Mouse (Mus musculus): ENCODE results near the gene Apip. TPM values are rescaled to one million over a fixed set of nuclear protein-coding genes. Genes with fewer than 3 reads are reported as not detected.

Gene Apip
- polyA plus RNA-seq, 1 experiment: 5.9 TPM

- no peak for TF ChIP-seq GATA1 (IDR thresholded peaks at IDR 0.05; ENCODE audit: low read length)
These were observed 8.2 kb downstream of the Apip start for GRCm38 (mm10) chr2:103081706-103082105.

DNA sequence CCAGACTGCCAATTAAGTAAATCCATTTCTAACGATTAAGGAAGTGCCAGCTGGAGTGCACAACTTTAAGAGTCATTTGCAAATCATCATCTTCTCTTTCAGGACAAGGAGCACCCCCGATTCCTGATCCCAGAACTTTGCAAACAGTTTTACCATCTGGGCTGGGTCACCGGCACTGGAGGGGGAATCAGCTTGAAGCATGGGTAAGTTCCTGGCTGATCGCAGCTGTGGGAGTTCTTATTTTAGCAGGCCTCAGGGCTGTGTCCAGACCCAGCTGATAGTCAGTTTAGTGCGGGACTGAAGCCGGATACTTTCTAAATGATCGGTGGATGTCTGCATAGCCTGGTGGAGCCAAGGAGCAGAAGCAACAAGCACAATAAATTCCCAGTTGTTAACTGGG, 9.4 kb downstream of the Apip start:
- TF ChIP-seq GATA1 (IDR thresholded peaks at IDR 0.05; ENCODE audit: low read length): no peak

GRCm38 (mm10) chr2:103084451-103084850, 11.0 kb downstream of the Apip start:
- TF ChIP-seq GATA1 (IDR thresholded peaks at IDR 0.05; ENCODE audit: low read length): no peak

- TF ChIP-seq GATA1 (IDR thresholded peaks at IDR 0.05; ENCODE audit: low read length): no peak
These were observed 12.2 kb downstream of the Apip start for GRCm38 (mm10) chr2:103085633-103086032.

DNA sequence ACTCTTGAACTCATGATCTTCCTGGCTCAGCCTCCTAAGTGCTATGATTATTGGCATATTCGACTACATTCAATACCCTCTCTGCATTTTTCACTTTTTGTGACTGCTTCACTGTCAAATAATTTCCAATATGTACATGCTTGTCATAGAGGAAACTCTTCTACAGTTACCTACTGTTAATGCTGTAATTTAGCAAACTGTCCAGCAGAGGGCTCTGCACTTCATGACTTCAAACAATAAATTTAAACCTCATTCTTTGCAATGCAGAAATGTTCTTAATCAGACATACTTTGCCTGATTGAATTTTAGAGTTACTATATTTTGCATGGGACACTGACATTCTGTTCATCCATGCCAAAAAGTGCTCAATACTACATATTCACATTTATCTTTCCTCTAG, 13.0 kb downstream of the Apip start:
- no peak for TF ChIP-seq GATA1 (IDR thresholded peaks at IDR 0.05; ENCODE audit: low read length)

DNA sequence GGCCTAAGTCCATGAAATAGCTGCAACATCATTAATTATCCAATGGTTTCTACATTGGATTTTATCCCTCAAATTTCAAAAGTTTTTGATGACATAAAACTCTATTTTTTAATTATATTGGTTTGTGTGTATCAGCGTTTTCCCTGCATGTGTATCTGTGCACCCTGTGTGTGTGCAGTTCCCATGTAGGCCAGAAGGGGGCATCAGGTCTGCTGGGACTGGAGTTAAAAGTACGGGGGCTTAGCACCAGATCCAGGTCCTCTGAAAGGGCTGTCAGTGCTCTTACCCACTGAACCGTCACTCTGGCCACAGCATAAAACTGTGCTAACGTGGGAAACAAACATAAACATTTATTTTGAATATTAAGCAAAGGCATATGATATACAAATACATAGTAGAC, 14.6 kb downstream of the Apip start:
- no peak for TF ChIP-seq GATA1 (IDR thresholded peaks at IDR 0.05; ENCODE audit: low read length)

- no peak for TF ChIP-seq GATA1 (IDR thresholded peaks at IDR 0.05; ENCODE audit: low read length)
These were observed 16.0 kb downstream of the Apip start for GRCm38 (mm10) chr2:103089521-103089920.

GRCm38 (mm10) chr2:103102595-103102994, 29.1 kb downstream of the Apip start:
- TF ChIP-seq GATA1 (IDR thresholded peaks at IDR 0.05; ENCODE audit: low read length): no peak

GRCm38 (mm10) chr2:103106172-103106571, 32.7 kb downstream of the Apip start:
- TF ChIP-seq GATA1 (IDR thresholded peaks at IDR 0.05; ENCODE audit: low read length): no peak

- TF ChIP-seq GATA1 (IDR thresholded peaks at IDR 0.05; ENCODE audit: low read length): no peak
These were observed 38.2 kb downstream of the Apip start for GRCm38 (mm10) chr2:103111669-103112068.

DNA sequence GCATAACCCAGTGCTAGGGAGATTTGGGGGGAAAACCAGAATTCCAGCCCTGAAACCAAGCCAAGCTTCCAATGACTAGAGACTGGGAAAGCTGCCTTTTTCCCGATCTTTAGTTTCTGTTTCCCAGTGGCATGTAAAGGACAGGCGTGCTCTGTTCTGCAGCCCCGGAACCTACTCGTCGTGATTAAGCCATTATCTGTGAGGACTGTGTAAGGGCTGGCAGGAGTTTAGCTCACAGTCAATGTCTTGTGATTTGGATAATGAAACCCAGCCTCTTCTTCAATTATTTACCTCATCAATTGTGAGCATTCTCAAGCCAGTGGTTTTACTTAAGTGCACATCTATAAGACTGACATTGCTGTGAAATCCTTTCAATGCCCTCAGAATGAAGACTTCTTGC, 43.7 kb downstream of the Apip start:
- no peak for TF ChIP-seq GATA1 (IDR thresholded peaks at IDR 0.05; ENCODE audit: low read length)

DNA sequence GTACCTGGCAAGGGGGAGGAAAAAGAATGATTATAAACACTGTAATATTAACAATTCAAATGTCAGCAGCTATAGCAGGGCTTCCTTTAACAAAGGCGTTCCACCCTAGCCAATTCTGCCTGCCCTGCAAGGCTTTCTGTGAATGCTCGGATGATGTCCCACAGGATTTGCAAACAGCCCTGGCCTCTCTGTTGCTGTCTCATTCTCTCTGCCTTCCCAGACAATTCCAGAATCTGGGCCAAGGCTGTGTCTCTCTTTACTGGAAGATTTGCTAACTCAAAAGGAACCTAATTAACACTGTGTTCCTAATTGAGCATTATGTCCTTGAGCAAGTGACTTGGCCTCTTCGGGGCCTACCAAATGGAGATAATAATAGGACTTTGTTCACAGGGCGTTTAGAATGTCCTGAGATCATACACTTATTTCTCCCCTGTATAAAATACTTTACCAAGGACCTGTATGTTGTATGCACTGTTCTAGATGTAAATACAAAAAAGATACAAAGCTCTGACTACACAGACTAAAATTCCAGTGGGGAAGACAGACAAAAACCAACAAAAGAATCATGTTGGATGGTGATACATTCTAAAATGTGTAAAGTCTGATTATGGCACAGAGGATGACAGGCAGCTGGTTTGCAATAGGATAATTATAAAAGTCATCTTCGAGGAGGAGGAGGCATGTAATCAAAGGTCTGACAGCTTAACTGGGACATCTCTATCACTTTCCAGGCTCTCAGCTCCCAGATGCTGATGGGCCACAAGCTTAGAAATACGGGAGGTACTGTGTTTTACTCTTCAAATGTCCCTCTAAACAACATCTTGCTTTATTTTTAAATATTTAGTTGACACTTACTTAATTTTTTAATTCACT, 45.1 kb downstream of the Apip start:
- no peak for TF ChIP-seq GATA1 (IDR thresholded peaks at IDR 0.05; ENCODE audit: low read length)

DNA sequence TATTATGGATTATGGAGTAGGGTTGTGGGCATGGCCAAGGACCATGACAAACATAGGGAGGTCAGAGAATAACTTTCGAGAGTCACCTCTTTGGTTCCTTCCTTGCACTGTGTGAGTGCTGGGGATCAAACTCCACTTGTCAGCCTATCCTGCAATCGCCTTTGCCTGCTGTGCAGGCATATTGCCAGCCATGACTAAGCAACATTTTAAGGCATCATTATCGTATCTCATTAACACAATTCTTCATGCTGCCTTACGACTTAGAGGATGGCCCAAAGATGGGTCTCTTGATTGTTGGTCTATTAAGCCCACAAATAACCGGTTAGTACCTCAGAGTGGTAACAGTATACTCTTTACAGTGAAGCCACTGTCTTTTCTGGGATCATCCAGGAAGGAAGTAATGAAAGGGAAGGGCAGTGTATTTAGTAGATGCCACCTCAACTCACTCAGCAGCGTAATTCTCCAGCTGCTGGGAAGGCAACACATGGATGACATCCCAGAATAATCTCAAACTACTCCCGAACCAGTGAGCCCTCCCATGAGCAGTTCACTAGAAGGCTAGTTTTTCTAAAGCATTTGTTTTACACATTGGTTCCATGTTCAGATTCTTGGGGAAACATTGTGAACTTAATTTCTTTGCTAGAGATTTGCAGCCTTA, 45.9 kb downstream of the Apip start:
- TF ChIP-seq GATA1 (IDR thresholded peaks at IDR 0.05; ENCODE audit: low read length): peak; percentile 37

GRCm38 (mm10) chr2:103129676-103130075, 56.2 kb downstream of the Apip start:
- no peak for TF ChIP-seq GATA1 (IDR thresholded peaks at IDR 0.05; ENCODE audit: low read length)

DNA sequence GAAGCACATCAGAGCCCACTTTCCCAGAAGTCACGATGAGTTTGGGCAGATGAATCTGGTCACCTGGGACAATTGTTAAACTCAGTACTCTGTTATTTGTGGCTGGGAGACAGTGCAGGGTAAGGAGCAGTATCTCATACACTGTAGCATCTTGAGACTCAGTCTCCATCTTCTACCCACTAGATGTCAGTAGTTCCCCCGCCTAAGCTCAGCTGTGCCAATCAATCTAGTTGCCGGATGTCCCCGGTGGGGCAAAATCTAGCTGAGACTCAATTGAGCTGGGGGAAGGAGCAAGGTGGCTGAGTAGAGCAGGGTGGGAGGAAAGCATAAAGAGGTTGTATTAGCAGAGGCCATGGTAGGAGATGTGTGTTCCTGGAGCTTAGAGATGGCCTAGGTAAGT, 57.7 kb downstream of the Apip start:
- no peak for TF ChIP-seq GATA1 (IDR thresholded peaks at IDR 0.05; ENCODE audit: low read length)

DNA sequence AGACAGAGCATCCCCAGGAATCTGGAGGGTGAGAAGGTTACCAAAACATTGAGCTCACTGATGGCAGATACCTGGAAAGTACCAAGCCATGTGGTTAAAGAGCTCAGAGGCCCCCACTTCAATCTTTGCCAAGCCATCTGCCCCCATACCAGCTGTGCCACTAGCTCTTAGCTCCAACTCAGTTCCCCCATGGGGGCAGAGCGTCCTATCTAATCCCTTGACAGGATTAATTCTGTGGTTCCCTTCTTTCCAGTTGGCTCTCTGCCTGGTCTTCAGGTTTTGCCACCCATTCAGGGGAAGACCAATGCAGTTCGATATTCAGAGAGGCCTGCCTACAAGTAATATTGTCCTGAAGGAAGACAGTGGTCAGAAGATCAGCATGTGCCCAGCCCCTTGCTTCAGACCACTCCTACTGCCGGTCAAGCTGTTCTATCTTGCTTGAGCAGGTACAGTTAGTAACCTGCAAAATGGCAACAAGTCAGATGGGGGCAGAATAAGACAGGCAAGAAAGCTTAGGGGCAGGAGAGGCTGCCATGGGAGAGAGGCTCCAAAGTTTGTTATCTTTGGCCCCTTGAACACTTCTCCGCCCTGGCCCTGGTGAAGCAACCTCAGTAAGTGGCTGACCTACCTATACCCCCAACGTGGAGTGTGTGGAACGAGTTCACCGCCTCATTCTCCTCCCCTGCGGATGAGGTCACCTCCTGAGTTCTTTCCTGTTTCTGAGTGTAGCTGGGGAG, 65.2 kb downstream of the Apip start:
- no peak for TF ChIP-seq GATA1 (IDR thresholded peaks at IDR 0.05; ENCODE audit: low read length)

Other genes with a start within 250 kb of the Apip start
- gene Cd44, start 172.0 kb upstream of the Apip start, polyA plus RNA-seq (2012): 2.4 and 6.4 TPM in 2 replicates
- gene Pdhx, start 162 bp upstream of the Apip start, polyA plus RNA-seq (2012): 3.7 and 4.2 TPM in 2 replicates
- 0.01 TPM in 1 of 2 replicates, not detected in the other for gene Ehf, start 229.6 kb downstream of the Apip start, polyA plus RNA-seq (2012)

Data from G1E-ER4 (cell line).